Mouse (Mus musculus) liver, adult 2 months (tissue): ENCODE measurements at regions not wholly inside any gene's neighbourhood (a gene's known extent, or its start where the extent isn't known, plus 50 kb on each side); places are given as distances from the start of the nearest gene placed in this dataset.

Experiments used
- CTCF ChIP-seq: fragments of 200-500 bp; IDR thresholded peaks from 2 replicates; pipeline ENCODE4 v1.5.1; 2011; ENCODE audit warnings: low read depth, low read length, control low read depth
- POLR2A ChIP-seq: fragments of 200-500 bp; IDR thresholded peaks from 2 replicates; pipeline ENCODE4 v1.6.1; 2011; ENCODE audit warnings: low read length, control low read depth; ENCODE audit not compliant: insufficient read depth; ENCODE audit errors: extremely low read depth

DNA sequence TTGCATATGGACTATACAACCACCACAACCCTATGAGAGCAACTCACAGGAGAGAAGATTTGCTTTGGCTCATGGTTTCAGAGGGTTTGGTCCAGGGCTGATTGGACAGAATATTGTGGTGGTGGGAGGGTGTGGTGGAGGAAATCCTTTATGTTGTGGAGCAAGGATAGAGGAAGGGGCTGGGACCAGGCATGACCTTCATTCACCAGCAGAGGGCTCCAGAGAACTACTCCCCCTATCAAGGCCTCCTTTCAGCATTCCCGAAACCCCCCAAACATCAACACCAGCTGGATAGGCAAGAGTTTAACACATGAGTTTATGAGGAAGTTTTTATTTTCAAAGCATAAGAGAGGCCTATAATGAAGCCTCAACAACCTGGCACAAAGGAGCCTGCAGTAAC lies 76.7 kb upstream of the Slc35f3 start:
- TF ChIP-seq CTCF (no peak; the same call in 1 of the 2 replicates), POLR2A (no peak)
